Mouse (Mus musculus): ENCODE data around the gene Itgb1bp1. TPM values are rescaled to one million over a fixed set of nuclear protein-coding genes. Genes with fewer than 3 reads are reported as not detected.

Itgb1bp1 gene
- polyA plus RNA-seq, 1 experiment = 135 TPM

DNA sequence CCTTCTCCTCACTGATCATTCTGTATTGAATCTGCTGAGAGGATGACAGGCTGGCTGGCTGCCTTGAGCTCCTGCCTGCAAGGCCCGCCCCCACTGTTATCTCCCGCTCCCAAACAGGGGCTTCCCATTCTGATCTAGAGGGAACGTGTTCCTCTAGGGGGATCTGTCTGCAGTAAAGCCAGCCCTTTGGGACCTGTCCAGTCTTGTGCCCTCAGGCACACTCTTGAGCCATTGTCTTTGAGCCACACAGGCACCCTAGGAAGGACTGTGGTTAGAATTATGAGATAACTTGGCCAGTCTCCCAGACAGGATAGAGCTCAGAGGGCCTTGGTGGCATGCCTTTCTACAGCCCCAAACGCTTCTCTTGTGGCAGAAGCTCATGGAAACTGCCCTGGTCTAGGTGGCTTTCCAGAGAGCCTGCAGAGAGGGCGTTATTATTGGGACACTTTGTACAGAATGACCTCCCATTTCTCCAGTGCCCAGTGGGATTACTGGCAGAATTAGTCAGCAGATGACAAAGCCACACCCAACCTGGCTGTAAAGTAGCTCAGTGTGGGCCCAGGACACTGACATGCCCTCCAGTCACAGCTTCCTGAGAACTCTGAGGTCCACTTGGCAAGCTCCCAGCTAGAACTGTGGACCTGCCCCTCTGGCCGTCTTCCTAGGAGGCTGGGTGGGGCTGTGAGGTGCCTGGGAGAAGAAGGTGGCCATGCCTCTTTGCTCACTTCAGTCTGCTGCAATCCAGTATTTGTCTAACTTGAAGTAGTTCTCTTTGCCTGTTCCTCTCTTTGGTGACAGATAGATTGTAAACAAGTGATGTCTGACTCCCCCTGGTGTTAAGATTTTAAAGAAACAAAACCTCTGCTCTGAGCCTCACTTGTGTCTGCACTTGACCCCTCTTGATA lies 58.8 kb downstream of the Itgb1bp1 start:
- no peak overlapping the region for H3K27ac ChIP-seq (ENCODE audit: control insufficient read depth, insufficient read depth, low read depth, low read length)
- no peaks in the 10 kb centered on the region for H3K27me3 ChIP-seq (ENCODE audit: control insufficient read depth, insufficient read depth, low read length)
- H3K36me3 ChIP-seq (ENCODE audit: control insufficient read depth, insufficient read depth, low read length) = no peaks in the 10 kb centered on the region
- 0 out of 2 replicates have a peak, but pooled peaks cover 2% of the 10 kb centered on the region for H3K4me1 ChIP-seq (ENCODE audit: control insufficient read depth, insufficient read depth, low read length)
- TF ChIP-seq CTCF (IDR thresholded peaks at IDR 0.05; ENCODE audit: control insufficient read depth, insufficient read depth, insufficient replicate concordance, low read depth, low read length) (no peak), POLR2A (IDR thresholded peaks at IDR 0.05; ENCODE audit: control insufficient read depth, low read depth, low read length) (no peak)
- no peak overlapping the region for H3K4me3 ChIP-seq (ENCODE audit: control insufficient read depth, low read depth, low read length)

- no peak for TF ChIP-seq POLR2A (IDR thresholded peaks at IDR 0.05; ENCODE audit: control insufficient read depth, low read depth, low read length)
- no peaks in the 10 kb centered on the region for H3K27me3 ChIP-seq (ENCODE audit: control insufficient read depth, insufficient read depth, low read length)
- H3K36me3 ChIP-seq (ENCODE audit: control insufficient read depth, insufficient read depth, low read length) = no peaks in the 10 kb centered on the region
- peak overlapping the region; percentile 61 for H3K4me3 ChIP-seq (ENCODE audit: control insufficient read depth, low read depth, low read length)
- 0 out of 2 replicates have a peak, but pooled peaks cover 2% of the 10 kb centered on the region for H3K4me1 ChIP-seq (ENCODE audit: control insufficient read depth, insufficient read depth, low read length)
- no peak overlapping the region for H3K27ac ChIP-seq (ENCODE audit: control insufficient read depth, insufficient read depth, low read depth, low read length)
These were observed 59.8 kb downstream of the Itgb1bp1 start for GRCm38 (mm10) chr12:21226316-21226715.

GRCm38 (mm10) chr12:21225358-21225757 lies 60.7 kb downstream of the Itgb1bp1 start:
- peak overlapping the region; percentile 66 for H3K4me3 ChIP-seq (ENCODE audit: control insufficient read depth, low read depth, low read length)
- H3K27me3 ChIP-seq (ENCODE audit: control insufficient read depth, insufficient read depth, low read length) = no peaks in the 10 kb centered on the region
- H3K4me1 ChIP-seq (ENCODE audit: control insufficient read depth, insufficient read depth, low read length) = 0 out of 2 replicates have a peak, but pooled peaks cover 2% of the 10 kb centered on the region
- no peak for TF ChIP-seq CTCF (IDR thresholded peaks at IDR 0.05; ENCODE audit: control insufficient read depth, insufficient read depth, insufficient replicate concordance, low read depth, low read length)
- no peak for TF ChIP-seq POLR2A (IDR thresholded peaks at IDR 0.05; ENCODE audit: control insufficient read depth, low read depth, low read length)
- H3K36me3 ChIP-seq (ENCODE audit: control insufficient read depth, insufficient read depth, low read length) = no peaks in the 10 kb centered on the region
- no peak overlapping the region for H3K27ac ChIP-seq (ENCODE audit: control insufficient read depth, insufficient read depth, low read depth, low read length)

DNA sequence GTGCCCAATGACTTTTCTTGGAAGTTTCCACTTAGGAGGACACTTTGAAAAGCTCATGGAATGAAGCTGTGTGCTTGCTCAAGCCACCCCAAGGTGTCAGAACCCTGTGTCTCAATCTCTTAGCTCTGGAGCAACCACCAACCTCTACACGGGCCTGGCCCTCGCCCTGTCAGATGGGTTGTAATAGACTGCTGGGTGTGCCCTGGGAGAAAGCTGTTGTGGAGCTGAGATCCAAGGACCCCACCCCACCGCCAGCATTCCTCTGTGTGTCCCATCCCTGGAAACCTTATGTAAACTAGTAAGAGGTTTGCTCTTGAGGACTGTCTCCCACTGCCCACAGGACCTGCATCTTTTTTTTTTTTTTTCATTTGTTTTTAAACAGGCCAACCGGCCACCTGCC lies 62.2 kb downstream of the Itgb1bp1 start:
- peaks cover 2% of the 10 kb centered on the region; the same call in 1 of the 2 replicates for H3K4me1 ChIP-seq (ENCODE audit: control insufficient read depth, insufficient read depth, low read length)
- no peak overlapping the region for H3K4me3 ChIP-seq (ENCODE audit: control insufficient read depth, low read depth, low read length)
- TF ChIP-seq POLR2A (IDR thresholded peaks at IDR 0.05; ENCODE audit: control insufficient read depth, low read depth, low read length) (no peak), CTCF (IDR thresholded peaks at IDR 0.05; ENCODE audit: control insufficient read depth, insufficient read depth, insufficient replicate concordance, low read depth, low read length) (no peak)
- no peaks in the 10 kb centered on the region for H3K27me3 ChIP-seq (ENCODE audit: control insufficient read depth, insufficient read depth, low read length)
- no peaks in the 10 kb centered on the region for H3K36me3 ChIP-seq (ENCODE audit: control insufficient read depth, insufficient read depth, low read length)
- H3K27ac ChIP-seq (ENCODE audit: control insufficient read depth, insufficient read depth, low read depth, low read length) = no peak overlapping the region

DNA sequence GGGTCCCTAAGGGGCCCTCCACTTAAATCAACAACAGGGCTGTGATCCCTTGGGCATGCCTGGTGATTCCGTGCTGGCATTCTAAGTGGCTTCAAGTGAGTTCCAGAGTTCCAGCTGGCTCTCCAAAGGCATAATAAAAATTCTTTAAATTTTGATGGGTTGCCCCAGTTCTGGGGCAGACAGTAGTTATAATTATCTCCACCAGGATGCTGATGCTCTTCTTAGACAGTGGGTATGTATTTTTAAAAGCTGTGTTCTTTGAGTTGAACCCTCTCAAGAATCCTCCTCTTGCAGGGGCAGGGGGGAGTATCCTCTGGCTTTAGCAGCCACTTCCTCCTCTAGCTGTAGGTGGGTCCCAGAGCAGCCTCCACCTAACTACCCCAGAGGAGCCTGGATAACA lies 65.5 kb downstream of the Itgb1bp1 start:
- Histone ChIP-seq H3K4me3 (ENCODE audit: control insufficient read depth, low read depth, low read length) (no peak overlapping the region), H3K4me1 (ENCODE audit: control insufficient read depth, insufficient read depth, low read length) (peaks cover under 1% of the 10 kb centered on the region; the same call in 1 of the 2 replicates), H3K36me3 (ENCODE audit: control insufficient read depth, insufficient read depth, low read length) (no peaks in the 10 kb centered on the region), H3K27ac (ENCODE audit: control insufficient read depth, insufficient read depth, low read depth, low read length) (no peak overlapping the region), H3K27me3 (ENCODE audit: control insufficient read depth, insufficient read depth, low read length) (no peaks in the 10 kb centered on the region)
- no peak for TF ChIP-seq CTCF (IDR thresholded peaks at IDR 0.05; ENCODE audit: control insufficient read depth, insufficient read depth, insufficient replicate concordance, low read depth, low read length)
- TF ChIP-seq POLR2A (IDR thresholded peaks at IDR 0.05; ENCODE audit: control insufficient read depth, low read depth, low read length) = no peak

DNA sequence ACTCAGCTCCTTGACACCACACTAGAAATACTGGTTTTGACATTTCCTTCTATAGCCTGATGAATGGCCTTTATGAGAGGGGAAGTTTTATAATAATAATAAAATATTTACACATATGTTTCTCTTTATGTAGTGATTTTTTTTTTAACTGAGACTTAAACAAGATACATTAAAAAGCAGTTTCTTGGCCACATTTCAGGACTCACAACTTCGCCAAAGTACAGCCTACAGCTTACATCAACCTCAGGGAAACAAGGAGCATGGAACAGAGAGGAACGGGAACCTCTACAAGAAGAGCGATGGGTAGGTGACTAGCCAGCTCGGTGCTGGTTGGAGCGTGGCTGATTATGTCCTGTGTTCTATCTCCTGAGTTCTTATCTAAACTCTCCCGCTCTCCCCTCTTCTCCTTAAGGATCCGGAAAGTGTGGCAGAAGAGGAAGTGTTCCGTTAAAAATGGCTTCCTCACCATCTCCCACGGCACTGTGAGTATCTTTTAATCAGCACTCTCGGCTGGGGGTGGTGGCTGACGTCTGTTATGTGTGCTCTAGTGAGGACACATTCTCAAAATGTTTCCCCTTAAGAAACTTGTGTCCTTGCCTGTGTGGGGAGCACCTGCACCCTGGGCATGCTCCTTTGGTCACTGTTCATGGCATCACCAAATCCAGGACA lies 68.2 kb downstream of the Itgb1bp1 start:
- no peaks in the 10 kb centered on the region; the same call in 1 of the 2 replicates for H3K4me1 ChIP-seq (ENCODE audit: control insufficient read depth, insufficient read depth, low read length)
- H3K4me3 ChIP-seq (ENCODE audit: control insufficient read depth, low read depth, low read length) = no peak overlapping the region
- no peak overlapping the region for H3K27ac ChIP-seq (ENCODE audit: control insufficient read depth, insufficient read depth, low read depth, low read length)
- no peak for TF ChIP-seq CTCF (IDR thresholded peaks at IDR 0.05; ENCODE audit: control insufficient read depth, insufficient read depth, insufficient replicate concordance, low read depth, low read length)
- no peak for TF ChIP-seq POLR2A (IDR thresholded peaks at IDR 0.05; ENCODE audit: control insufficient read depth, low read depth, low read length)
- no peaks in the 10 kb centered on the region for H3K36me3 ChIP-seq (ENCODE audit: control insufficient read depth, insufficient read depth, low read length)
- H3K27me3 ChIP-seq (ENCODE audit: control insufficient read depth, insufficient read depth, low read length) = no peaks in the 10 kb centered on the region

- H3K4me3 ChIP-seq (ENCODE audit: control insufficient read depth, low read depth, low read length) = no peak overlapping the region
- H3K36me3 ChIP-seq (ENCODE audit: control insufficient read depth, insufficient read depth, low read length) = no peaks in the 10 kb centered on the region
- no peaks in the 10 kb centered on the region for H3K4me1 ChIP-seq (ENCODE audit: control insufficient read depth, insufficient read depth, low read length)
- H3K27me3 ChIP-seq (ENCODE audit: control insufficient read depth, insufficient read depth, low read length) = no peaks in the 10 kb centered on the region
- no peak overlapping the region for H3K27ac ChIP-seq (ENCODE audit: control insufficient read depth, insufficient read depth, low read depth, low read length)
- TF ChIP-seq CTCF (IDR thresholded peaks at IDR 0.05; ENCODE audit: control insufficient read depth, insufficient read depth, insufficient replicate concordance, low read depth, low read length) (no peak), POLR2A (IDR thresholded peaks at IDR 0.05; ENCODE audit: control insufficient read depth, low read depth, low read length) (no peak)
These were observed 71.4 kb downstream of the Itgb1bp1 start for GRCm38 (mm10) chr12:21214551-21215165.
